ENCODE assay signal across 9 mouse cellular contexts in the genomic region with DNA sequence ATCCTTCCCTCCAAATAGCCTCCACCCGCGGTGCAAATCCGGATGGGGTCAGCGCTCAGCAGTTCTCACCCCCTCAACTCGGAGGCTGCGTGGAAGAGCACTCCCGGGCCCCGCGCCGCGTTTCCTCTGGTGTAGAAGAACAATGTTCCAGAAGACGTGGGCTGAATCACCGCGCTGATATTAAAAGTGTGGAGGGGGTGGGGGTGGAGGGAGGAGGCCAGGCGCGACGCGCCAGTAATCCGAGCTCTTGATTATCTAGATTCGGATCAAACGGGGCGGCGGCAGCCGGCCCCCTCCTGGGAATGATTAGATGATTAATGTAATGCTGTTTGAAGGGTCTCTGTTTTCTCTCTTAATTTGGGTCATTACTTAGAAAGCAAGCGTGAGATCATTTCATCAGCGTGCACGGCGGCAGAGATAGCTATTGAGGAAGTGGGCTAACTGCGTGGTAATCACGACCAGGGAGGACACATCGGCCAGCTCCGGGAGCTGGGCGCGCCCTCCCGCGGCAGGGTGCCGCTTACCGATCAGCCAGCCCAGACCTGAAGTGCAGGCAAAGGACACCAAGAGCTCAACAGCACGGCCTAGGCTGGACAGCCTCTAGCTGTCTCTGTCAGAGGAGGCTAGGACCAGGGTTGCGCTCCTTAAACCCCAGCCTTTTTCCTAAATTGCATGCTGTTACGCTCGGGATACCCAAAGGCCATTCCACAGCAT. TPM values are rescaled to one million over a fixed set of nuclear protein-coding genes. Genes with fewer than 3 reads are reported as not detected.
DNase-seq lines count a peak whose midpoint lies in the region; ATAC-seq lines count a peak whose summit lies in the region.
"Had no signal": no experiment of that assay in that cellular context is flagged by ENCODE, and none has a peak within 500 bp of the region (broad histone marks: within the 10 kb centered on the region; RNA-seq: fewer than 3 reads in every experiment).

No protein-coding gene starts in this region.

- no peak overlapping the region for H3K9ac ChIP-seq in stomach, embryonic 15.5 days

- no peaks in the 10 kb centered on the region for H3K36me3 ChIP-seq in stomach, embryonic 15.5 days

- H3K4me1 ChIP-seq in stomach, embryonic 15.5 days: peaks cover 25% of the 10 kb centered on the region

- under 1% methylated on average over 42 of the region's 42 CpGs for WGBS in stomach, embryonic 15.5 days

- H3K4me3 ChIP-seq in stomach, embryonic 15.5 days (replicated peaks): peak overlapping the region; percentile 10; the same call in 1 of the 2 replicates

- peaks cover 91% of the 10 kb centered on the region for H3K27me3 ChIP-seq in stomach, embryonic 15.5 days (replicated peaks)

- ATAC-seq in frontal cortex, adult (ENCODE audit: low TSS enrichment): no peak
- ATAC-seq in stomach, embryonic 15.5 days (ENCODE audit: insufficient read depth, low FRiP score, low read depth): no peak

- DNase-seq in frontal cortex, postnatal 36 days (ENCODE audit: low spot score in 2 of 2): peak; percentile 16 to 34
- peak; percentile 31 to 53 for DNase-seq in right cerebral cortex, adult 2 months (ENCODE audit: low spot score in 2 of 2)
- no peak for DNase-seq in right cerebral cortex, adult 18-20 months
- DNase-seq in layer of hippocampus, postnatal 14 days (ENCODE audit: low spot score in 2 of 2): peak; percentile 53 to 65
- no peak for DNase-seq in urinary bladder, postnatal 14 days (ENCODE audit: low spot score)
- DNase-seq in frontal cortex, postnatal 25 days (ENCODE audit: low spot score in 2 of 2): no peak

- peak overlapping the region; percentile 14; the same call in 1 of the 2 replicates for H3K4me2 ChIP-seq in stomach, embryonic 15.5 days

- no peaks in the 10 kb centered on the region for H3K9me3 ChIP-seq in stomach, embryonic 15.5 days

- no peak overlapping the region for H3K27ac ChIP-seq in stomach, embryonic 15.5 days

RNA-seq across cellular contexts. Expression of gene Fezf2, which starts 6.8 kb away (rescaled TPM):
- 10 to 100 TPM; 27.2 to 33.8 TPM for total RNA-seq in layer of hippocampus, postnatal 14 days (2021)
- not detected in 2 replicates for polyA plus RNA-seq in stomach, embryonic 15.5 days (2015; fragmentation: Nextera tagmentation; extraction: Ambion mirVana)
- total RNA-seq: heart, adult 18-20 months had no signal

RNA-seq across cellular contexts. Expression of gene 3830406C13Rik, which starts 57.3 kb away (rescaled TPM):
- total RNA-seq in layer of hippocampus, postnatal 14 days (2021): 10 to 100 TPM; 30.8 to 32.4 TPM
- 49.2 and 52.8 TPM in 2 replicates for polyA plus RNA-seq in stomach, embryonic 15.5 days (2015; fragmentation: Nextera tagmentation; extraction: Ambion mirVana)

RNA-seq across cellular contexts. Expression of gene Gm49355, which starts 57.5 kb away (rescaled TPM):
- total RNA-seq in layer of hippocampus, postnatal 14 days (2021): under 1 TPM in 1 of 2 experiments, not detected in 1; 0.17 TPM
- polyA plus RNA-seq in stomach, embryonic 15.5 days (2015; fragmentation: Nextera tagmentation; extraction: Ambion mirVana): 0.15 and 0.19 TPM in 2 replicates

Comparison
In these comparisons a context has a peak if more than half of its experiments do, and no peak if none do; other contexts are left out.
1. DNase-seq: peak in frontal cortex, postnatal 36 days (2 of 2), right cerebral cortex, adult 2 months (2 of 2) and layer of hippocampus, postnatal 14 days (2 of 2); none in right cerebral cortex, adult 18-20 months (single experiment), urinary bladder, postnatal 14 days (single experiment) and frontal cortex, postnatal 25 days (0 of 2).